Mouse (Mus musculus) myocyte (in vitro differentiated cells): Measurements from ENCODE around the gene Ephx1.

Experiments
- CEBPB ChIP-seq: IDR thresholded peaks from 2 replicates; pipeline ENCODE4 v1.6.1; 2011; ENCODE audit warnings: mild to moderate bottlenecking, moderate library complexity; ENCODE audit not compliant: poor library complexity, insufficient read depth, severe bottlenecking
- E2F4 ChIP-seq: IDR thresholded peaks from one replicate; pipeline ENCODE4 v1.6.1; 2011; ENCODE audit warnings: mild to moderate bottlenecking, control low read depth, moderate library complexity; ENCODE audit not compliant: insufficient read depth
- MAX ChIP-seq: IDR thresholded peaks from one replicate; pipeline ENCODE4 v1.6.1; 2011; ENCODE audit warnings: low read depth, mild to moderate bottlenecking, control low read depth
- MYOD1 ChIP-seq, 3 experiments: IDR thresholded peaks; one replicate each; pipeline ENCODE4 v1.6.1; 2011; ENCODE audit warnings: control low read depth in 2 of 3, low read depth in 2 of 3, mild to moderate bottlenecking in 2 of 3, moderate library complexity in 1 of 3; ENCODE audit not compliant: insufficient read length in 2 of 3, control insufficient read depth in 1 of 3
- MYOG ChIP-seq, 3 experiments: IDR thresholded peaks; one replicate each; pipeline ENCODE4 v1.6.1; 2011; ENCODE audit warnings: control low read depth in 2 of 3, low read depth in 2 of 3, mild to moderate bottlenecking in 2 of 3; ENCODE audit not compliant: insufficient read length in 2 of 3, control insufficient read depth in 1 of 3, insufficient read depth in 1 of 3
- POLR2A ChIP-seq: IDR thresholded peaks from one replicate; pipeline ENCODE4 v1.6.1; 2011; ENCODE audit warnings: low read depth, mild to moderate bottlenecking, control low read depth, moderate library complexity; ENCODE audit not compliant: insufficient read length
- POLR2AphosphoS2 ChIP-seq: IDR thresholded peaks from one replicate; pipeline ENCODE4 v1.6.1; 2011; ENCODE audit warnings: low read depth, control low read depth; ENCODE audit not compliant: insufficient read length
- SRF ChIP-seq: IDR thresholded peaks from one replicate; pipeline ENCODE4 v1.6.1; 2011; ENCODE audit warnings: low read depth; ENCODE audit not compliant: control insufficient read depth, insufficient read length
- TCF12 ChIP-seq: IDR thresholded peaks from one replicate; pipeline ENCODE4 v1.6.1; 2011; ENCODE audit warnings: mild to moderate bottlenecking, control low read depth; ENCODE audit not compliant: poor library complexity, insufficient read depth, severe bottlenecking
- USF1 ChIP-seq: IDR thresholded peaks from one replicate; pipeline ENCODE4 v1.6.1; 2011; ENCODE audit warnings: low read depth, mild to moderate bottlenecking, control low read depth, moderate library complexity

DNA sequence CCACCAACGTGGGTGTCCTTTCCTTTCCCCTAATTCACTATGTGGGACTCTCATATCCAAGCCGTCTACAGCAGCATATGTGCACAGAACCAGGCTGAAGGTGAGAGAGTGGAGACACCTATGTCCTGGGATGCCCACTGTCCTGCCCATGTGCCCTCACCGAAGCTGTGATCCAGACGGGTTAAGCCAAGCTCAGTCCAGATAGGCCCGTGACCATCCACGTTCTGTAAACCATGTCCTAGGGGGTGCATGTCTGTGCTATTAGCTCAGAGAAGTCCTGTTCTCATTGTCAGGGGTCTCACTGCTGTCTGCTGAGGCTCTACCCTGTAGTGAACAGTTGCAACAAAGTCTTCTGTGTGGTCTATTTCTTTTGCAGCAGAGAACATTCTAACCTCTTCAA, 12.9 kb downstream of the Ephx1 start:
- TF ChIP-seq POLR2A (no peak), USF1 (no peak), MYOG (IDR thresholded peaks at IDR 0.05; ENCODE audit: control insufficient read depth in 1 of 3, insufficient read depth in 1 of 3, insufficient read length in 2 of 3, low read depth in 2 of 3) (no peak), MAX (no peak), E2F4 (no peak), POLR2AphosphoS2 (no peak), CEBPB (no peak), MYOD1 (IDR thresholded peaks at IDR 0.05; ENCODE audit: control insufficient read depth in 1 of 3, insufficient read length in 2 of 3, low read depth in 2 of 3) (no peak), SRF (no peak), TCF12 (no peak)
